Mouse (Mus musculus) lung, embryonic 14.5 days (tissue): ENCODE data around the gene 9130023H24Rik. TPM values are rescaled to one million over a fixed set of nuclear protein-coding genes. Genes with fewer than 3 reads are reported as not detected.

Experiments used
- ATAC-seq: fragments of 200-750 bp; cut with Nextera tagmentation; 2 replicates; pipeline ENCODE4 v1.8.0; 2017; ENCODE audit warnings: mild to moderate bottlenecking, moderate TSS enrichment, moderate library complexity; ENCODE audit not compliant: insufficient read depth
- DNase-seq: peaks from one replicate; pipeline ENCODE4 v3.0.0-alpha.2; 2015
- H3K27ac ChIP-seq: fragments of 300-500 bp; sonication (generic); 2 replicates; pipeline ENCODE4 v1.5.1; 2014; ENCODE audit warnings: low read depth, mild to moderate bottlenecking, moderate library complexity
- H3K27me3 ChIP-seq: fragments of 300-500 bp; sonication (generic); 2 replicates; pipeline ENCODE4 v1.6.1; 2014; ENCODE audit warnings: low read length, control low read depth; ENCODE audit not compliant: insufficient read depth
- H3K36me3 ChIP-seq: fragments of 300-500 bp; sonication (generic); 2 replicates; pipeline ENCODE4 v1.6.1; 2014; ENCODE audit warnings: control low read depth; ENCODE audit not compliant: insufficient read depth
- H3K4me1 ChIP-seq: fragments of 300-500 bp; sonication (generic); 2 replicates; pipeline ENCODE4 v1.6.1; 2014; ENCODE audit warnings: antibody characterized with exemption, control low read depth; ENCODE audit not compliant: insufficient read depth
- H3K4me2 ChIP-seq: fragments of 300-500 bp; sonication (generic); 2 replicates; pipeline ENCODE4 v1.6.1; 2014; ENCODE audit warnings: mild to moderate bottlenecking
- H3K4me3 ChIP-seq: fragments of 300-500 bp; sonication (generic); 2 replicates; pipeline ENCODE4 v1.5.1; 2014; ENCODE audit warnings: low read depth, low read length
- H3K9ac ChIP-seq: fragments of 300-500 bp; sonication (generic); 2 replicates; pipeline ENCODE4 v1.6.1; 2014
- H3K9me3 ChIP-seq: fragments of 300-500 bp; sonication (generic); 2 replicates; pipeline ENCODE4 v1.6.1; 2016; ENCODE audit warnings: low read depth, low read length, control low read depth
- CTCF ChIP-seq: IDR thresholded peaks from 2 replicates; pipeline ENCODE4 v1.5.1; 2016; ENCODE audit warnings: antibody characterized with exemption, low read depth
- WGBS: fragments of 180-500 bp; shearing (Covaris S2); extraction: QIAGEN DNeasy Blood & Tissue Kit; methylation state at CpG from one replicate; pipeline ENCODE4 v1.1.7; 2014; 5-methylcytosine and 5-hydroxymethylcytosine counted together
- polyA plus RNA-seq: library from polyadenylated mRNA; unstranded; fragments of >200 nt; fragmentation: Nextera tagmentation; extraction: Ambion mirVana; gene quantifications from 2 replicates; pipeline ENCODE4 v1.2.1, GENCODE M21; 2014

9130023H24Rik gene
- polyA plus RNA-seq, 1 experiment from 2014 or later, result 8.2 TPM

GRCm38 (mm10) chr7:128271496-128271895 is 33.7 kb upstream of the 9130023H24Rik start:
- H3K4me1 ChIP-seq, result no peaks in the 10 kb centered on the region
- no peak overlapping the region for H3K4me3 ChIP-seq
- no peaks in the 10 kb centered on the region for H3K27me3 ChIP-seq
- H3K36me3 ChIP-seq, result peaks cover 62% of the 10 kb centered on the region
- DNase-seq (no peak), ATAC-seq (no peak)
- WGBS, result 95% methylated on average over 9 of the region's 9 CpGs
- H3K9me3 ChIP-seq, result no peaks in the 10 kb centered on the region
- H3K4me2 ChIP-seq, result no peak overlapping the region
- H3K9ac ChIP-seq, result no peak overlapping the region
- no peak for TF ChIP-seq CTCF
- H3K27ac ChIP-seq, result no peak overlapping the region

- Histone ChIP-seq H3K9me3 (no peaks in the 10 kb centered on the region), H3K27me3 (no peaks in the 10 kb centered on the region), H3K9ac (no peak overlapping the region), H3K4me3 (no peak overlapping the region), H3K36me3 (peaks cover 52% of the 10 kb centered on the region), H3K4me2 (no peak overlapping the region), H3K27ac (no peak overlapping the region), H3K4me1 (no peaks in the 10 kb centered on the region)
- TF ChIP-seq CTCF, result no peak
- DNase-seq, result peak; percentile 27
- peak; percentile 58 for ATAC-seq
- 40% methylated on average over 13 of the region's 13 CpGs for WGBS
Observed at GRCm38 (mm10) chr7:128270431-128270850, 32.6 kb upstream of the 9130023H24Rik start.

GRCm38 (mm10) chr7:128267813-128268212 is 30.0 kb upstream of the 9130023H24Rik start:
- H3K4me3 ChIP-seq, result no peak overlapping the region
- peaks cover 26% of the 10 kb centered on the region for H3K36me3 ChIP-seq
- no peaks in the 10 kb centered on the region for H3K27me3 ChIP-seq
- no peak for DNase-seq
- TF ChIP-seq CTCF, result no peak
- no peak for ATAC-seq
- no peaks in the 10 kb centered on the region for H3K4me1 ChIP-seq
- no peak overlapping the region for H3K9ac ChIP-seq
- no peaks in the 10 kb centered on the region for H3K9me3 ChIP-seq
- no peak overlapping the region for H3K27ac ChIP-seq
- 73% methylated on average over 7 of the region's 7 CpGs for WGBS
- H3K4me2 ChIP-seq, result no peak overlapping the region

- Histone ChIP-seq H3K9me3 (no peaks in the 10 kb centered on the region), H3K36me3 (peaks cover 22% of the 10 kb centered on the region), H3K4me1 (no peaks in the 10 kb centered on the region), H3K9ac (no peak overlapping the region), H3K4me3 (no peak overlapping the region), H3K27ac (no peak overlapping the region), H3K27me3 (no peaks in the 10 kb centered on the region), H3K4me2 (no peak overlapping the region)
- DNase-seq (no peak), ATAC-seq (no peak)
- WGBS, result 57% methylated on average over 13 of the region's 13 CpGs
- no peak for TF ChIP-seq CTCF
Observed at GRCm38 (mm10) chr7:128267391-128267790, 29.6 kb upstream of the 9130023H24Rik start.

- TF ChIP-seq CTCF, result no peak
- Histone ChIP-seq H3K9me3 (no peaks in the 10 kb centered on the region), H3K27ac (no peak overlapping the region), H3K36me3 (peaks cover 9% of the 10 kb centered on the region; the same call in 1 of the 2 replicates), H3K4me1 (no peaks in the 10 kb centered on the region), H3K27me3 (no peaks in the 10 kb centered on the region), H3K9ac (no peak overlapping the region), H3K4me3 (no peak overlapping the region), H3K4me2 (no peak overlapping the region)
- 74% methylated on average over 5 of the region's 5 CpGs for WGBS
- ATAC-seq (no peak), DNase-seq (no peak)
Observed at GRCm38 (mm10) chr7:128266056-128266455, 28.2 kb upstream of the 9130023H24Rik start.

GRCm38 (mm10) chr7:128265411-128265810 is 27.6 kb upstream of the 9130023H24Rik start, which contains the start of gene Slc5a2:
TSS of gene Slc5a2 (plus strand) at chr7:128265657.
- no peak for ATAC-seq
- Histone ChIP-seq H3K4me2 (no peak within 1 kb of the TSS), H3K9ac (no peak within 1 kb of the TSS), H3K27me3 (no peaks in the 10 kb centered on the region), H3K4me3 (no peak within 1 kb of the TSS), H3K27ac (no peak within 1 kb of the TSS), H3K9me3 (no peaks in the 10 kb centered on the region), H3K4me1 (no peaks in the 10 kb centered on the region), H3K36me3 (0 out of 2 replicates have a peak, but pooled peaks cover 3% of the 10 kb centered on the region)
- WGBS, result 80% methylated on average over 6 of the region's 6 CpGs
- no peak for DNase-seq
- no peak for TF ChIP-seq CTCF

GRCm38 (mm10) chr7:128256783-128257334 is 19.0 kb upstream of the 9130023H24Rik start:
- no peak overlapping the region for H3K27ac ChIP-seq
- 20% methylated on average over 5 of the region's 5 CpGs for WGBS
- no peak for TF ChIP-seq CTCF

More at GRCm38 (mm10) chr7:128256783-128257334, 19.0 kb upstream of the 9130023H24Rik start:
- ATAC-seq, result 0 out of 2 replicates have a peak, but pooled peaks have one; percentile 33
- H3K4me1 ChIP-seq, result peaks cover 6% of the 10 kb centered on the region; the same call in 1 of the 2 replicates
- no peak overlapping the region for H3K4me2 ChIP-seq
- H3K9ac ChIP-seq, result no peak overlapping the region
- H3K36me3 ChIP-seq, result peaks cover 26% of the 10 kb centered on the region
- H3K4me3 ChIP-seq, result no peak overlapping the region
- H3K9me3 ChIP-seq, result no peaks in the 10 kb centered on the region
- H3K27me3 ChIP-seq, result no peaks in the 10 kb centered on the region
- peak; percentile 45 for DNase-seq
